Mouse (Mus musculus): ENCODE measurements at regions not wholly inside any gene's neighbourhood (a gene's known extent, or its start where the extent isn't known, plus 50 kb on each side); places are given as distances from the start of the nearest gene placed in this dataset.

DNA sequence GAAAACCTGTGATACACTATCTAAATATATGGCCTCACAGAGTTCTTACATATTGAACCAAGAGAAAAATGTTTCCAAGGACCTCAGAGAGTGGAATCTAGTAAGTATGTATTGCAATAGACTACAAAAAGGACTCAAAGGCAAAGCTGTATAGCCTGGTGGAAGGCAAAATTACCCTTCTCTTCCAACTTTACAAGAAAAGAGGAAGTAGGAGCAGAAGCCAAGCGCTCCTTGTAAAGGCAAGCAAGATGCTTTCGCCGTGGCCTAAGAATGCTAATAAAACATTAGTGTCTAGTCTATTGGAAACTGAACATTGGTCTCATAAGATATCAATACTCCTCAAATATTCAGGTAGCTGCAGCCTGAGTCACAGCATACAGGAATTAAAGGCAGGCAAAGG is 134.0 kb downstream of the Gm9733 start:
- TF ChIP-seq CTCF (IDR thresholded peaks at IDR 0.05; ENCODE audit: extremely low read depth, insufficient read length, insufficient replicate concordance, low read depth, low read length) (no peak), POLR2A (IDR thresholded peaks at IDR 0.05; ENCODE audit: low read depth, low read length) (no peak)

Data from small intestine, adult 2 months (tissue).